Mouse (Mus musculus) right cerebral cortex, postnatal 14 days (tissue): ENCODE data around the gene Slc16a13.

ENCODE experiments used
- DNase-seq: peaks from one replicate; pipeline ENCODE4 v3.0.0; 2022

The Slc16a13 gene

GRCm38 (mm10) chr11:70220731-70221602 lies at the start of gene Slc16a13:
TSS of gene Slc16a13 (minus strand) at chr11:70221064.
- DNase-seq = peak; percentile 94

- DNase-seq = no peak
Measured at GRCm38 (mm10) chr11:70266405-70266804, 45.5 kb upstream of the Slc16a13 start.

GRCm38 (mm10) chr11:70265819-70266218 lies 45.0 kb upstream of the Slc16a13 start:
- DNase-seq = no peak

- DNase-seq = no peak
Measured at GRCm38 (mm10) chr11:70265252-70265651, 44.4 kb upstream of the Slc16a13 start.

GRCm38 (mm10) chr11:70259035-70259434 lies 38.2 kb upstream of the Slc16a13 start:
- DNase-seq = no peak

- no peak for DNase-seq
Measured at GRCm38 (mm10) chr11:70254931-70255531, 34.2 kb upstream of the Slc16a13 start, which contains the start of gene Alox12. TSS of gene Alox12 (minus strand) at chr11:70255353.

GRCm38 (mm10) chr11:70254337-70254736 lies 33.5 kb upstream of the Slc16a13 start:
- no peak for DNase-seq

- no peak for DNase-seq
Measured at GRCm38 (mm10) chr11:70251853-70252252, 31.0 kb upstream of the Slc16a13 start.

- DNase-seq = no peak
Measured at GRCm38 (mm10) chr11:70250150-70250549, 29.3 kb upstream of the Slc16a13 start.

GRCm38 (mm10) chr11:70247136-70247845 lies 26.4 kb upstream of the Slc16a13 start:
- no peak for DNase-seq

GRCm38 (mm10) chr11:70242591-70242990 lies 21.7 kb upstream of the Slc16a13 start:
- no peak for DNase-seq

GRCm38 (mm10) chr11:70239541-70240279 lies 18.8 kb upstream of the Slc16a13 start, which contains the start of the genes Gm21988 and Rnasek:
TSS of gene Gm21988 (minus strand) at chr11:70239830.
TSS of gene Rnasek (minus strand) at chr11:70239842.
- DNase-seq = peak; percentile 64

GRCm38 (mm10) chr11:70238591-70239440 lies 18.0 kb upstream of the Slc16a13 start:
- DNase-seq = no peak

GRCm38 (mm10) chr11:70237457-70238167 lies 16.7 kb upstream of the Slc16a13 start, which contains the start of gene 0610010K14Rik:
TSS of gene 0610010K14Rik (minus strand) at chr11:70237914.
- peak; percentile 99 for DNase-seq

- no peak for DNase-seq
Measured at GRCm38 (mm10) chr11:70236717-70237116, 15.9 kb upstream of the Slc16a13 start.

GRCm38 (mm10) chr11:70235254-70235900 lies 14.5 kb upstream of the Slc16a13 start:
- no peak for DNase-seq

- no peak for DNase-seq
Measured at GRCm38 (mm10) chr11:70234497-70234896, 13.6 kb upstream of the Slc16a13 start.

GRCm38 (mm10) chr11:70234037-70234436 lies 13.2 kb upstream of the Slc16a13 start:
- DNase-seq = no peak

- DNase-seq = no peak
Measured at GRCm38 (mm10) chr11:70233016-70233415, 12.2 kb upstream of the Slc16a13 start.

GRCm38 (mm10) chr11:70232546-70232945 lies 11.7 kb upstream of the Slc16a13 start:
- DNase-seq = no peak
